Mouse (Mus musculus) heart, adult 2 months (tissue): ENCODE results near the gene Pum1. TPM values are rescaled to one million over a fixed set of nuclear protein-coding genes. Genes with fewer than 3 reads are reported as not detected.

Experiments used
- DNase-seq, 2 experiments: peaks; one replicate each; pipeline ENCODE4 v3.0.0; 2021
- H3K27ac ChIP-seq: fragments of 200-600 bp; 2 replicates; pipeline ENCODE4 v1.8.1; 2022
- H3K27me3 ChIP-seq: fragments of 200-500 bp; 2 replicates; pipeline ENCODE4 v1.6.1; 2012; ENCODE audit warnings: mild to moderate bottlenecking, low read length, inconsistent platforms, mixed read lengths; ENCODE audit not compliant: control insufficient read depth, insufficient read depth
- H3K36me3 ChIP-seq: fragments of 200-500 bp; 2 replicates; pipeline ENCODE4 v1.6.1; 2012; ENCODE audit warnings: low read length, inconsistent platforms; ENCODE audit not compliant: control insufficient read depth, insufficient read depth
- H3K4me1 ChIP-seq: fragments of 200-500 bp; 2 replicates; pipeline ENCODE4 v1.6.1; 2011; ENCODE audit warnings: low read length; ENCODE audit not compliant: control insufficient read depth, insufficient read depth
- H3K4me3 ChIP-seq: fragments of 200-600 bp; 2 replicates; pipeline ENCODE4 v1.8.1; 2022
- H3K79me2 ChIP-seq: fragments of 200-500 bp; replicated peaks from 2 replicates; pipeline ENCODE4 v1.6.1; 2012; ENCODE audit warnings: mild to moderate bottlenecking, inconsistent platforms, low read length, moderate library complexity, mixed read lengths; ENCODE audit not compliant: control insufficient read depth, insufficient read depth
- H3K9ac ChIP-seq: fragments of 200-500 bp; 2 replicates; pipeline ENCODE4 v1.6.1; 2012; ENCODE audit warnings: low read depth, mild to moderate bottlenecking, control low read depth, inconsistent platforms, low read length, mixed read lengths
- CTCF ChIP-seq: fragments of 200-600 bp; IDR thresholded peaks from 2 replicates; pipeline ENCODE4 v1.8.1; 2022; ENCODE audit warnings: antibody characterized with exemption, mild to moderate bottlenecking, moderate library complexity
- EP300 ChIP-seq: fragments of 200-500 bp; IDR thresholded peaks from 2 replicates; pipeline ENCODE4 v1.6.1; 2011; ENCODE audit warnings: low read depth, low read length, control low read depth; ENCODE audit not compliant: insufficient read depth
- POLR2A ChIP-seq: fragments of 200-500 bp; IDR thresholded peaks from 2 replicates; pipeline ENCODE4 v1.6.1; 2011; ENCODE audit warnings: mild to moderate bottlenecking, low read depth, low read length, control low read depth; ENCODE audit not compliant: insufficient read depth
- WGBS: fragments of 180-500 bp; shearing (Covaris S2); methylation state at CpG from one replicate; pipeline ENCODE4 v1.1.7; 2018; 5-methylcytosine and 5-hydroxymethylcytosine counted together
- intact Hi-C: fragments of 180-260 bp; cut with DNase I; formaldehyde crosslinking; loops from one replicate; pipeline ENCODE4 v1.15.1; 2025
- polyA plus RNA-seq: library from polyadenylated mRNA; depleted of rRNA; stranded (reverse); fragments of >200 nt; gene quantifications from 2 replicates; pipeline ENCODE4 v1.2.3, GENCODE M21; 2012
- total RNA-seq, 2 experiments: library from RNA; stranded (reverse); gene quantifications; 2 replicates each; pipeline ENCODE4 v1.2.3; 2021

The Pum1 gene
- total and polyA plus RNA-seq, 3 experiments, result 32.2 to 59.7 (median 57.1) TPM

DNA sequence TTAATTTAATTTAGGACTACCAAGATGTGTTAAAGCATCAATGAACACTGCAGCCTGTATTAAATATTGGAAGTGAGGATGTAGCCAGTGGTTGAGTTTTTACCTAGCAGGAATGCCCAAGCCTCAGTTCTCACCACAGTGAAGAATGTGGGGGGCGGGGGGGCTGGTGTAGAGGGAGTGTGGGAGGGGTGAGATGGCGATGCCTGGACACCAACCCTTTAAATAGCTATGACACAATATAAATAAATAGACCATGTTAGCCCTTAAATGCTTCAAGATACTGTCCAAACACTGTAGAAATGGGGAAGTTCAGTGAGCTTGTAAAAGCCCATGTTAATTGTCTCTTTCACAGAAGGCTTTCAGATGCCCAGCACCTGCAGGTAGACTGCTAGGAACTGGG lies 96.8 kb downstream of the Pum1 start:
- TF ChIP-seq CTCF, result no peak
- TF ChIP-seq EP300, result no peak
- TF ChIP-seq POLR2A, result no peak
- peaks cover 16% of the 10 kb centered on the region for H3K36me3 ChIP-seq
- WGBS, result 53% methylated on average over 2 of the region's 2 CpGs
- DNase-seq, result no peak
- H3K4me3 ChIP-seq, result no peak overlapping the region
- H3K79me2 ChIP-seq, result no peaks in the 10 kb centered on the region; the same call in 1 of the 2 replicates
- intact Hi-C loops, result no loop called here
- peaks cover 11% of the 10 kb centered on the region for H3K4me1 ChIP-seq
- no peaks in the 10 kb centered on the region for H3K27me3 ChIP-seq
- H3K27ac ChIP-seq, result no peak overlapping the region; the same call in 1 of the 2 replicates
- no peak overlapping the region for H3K9ac ChIP-seq

DNA sequence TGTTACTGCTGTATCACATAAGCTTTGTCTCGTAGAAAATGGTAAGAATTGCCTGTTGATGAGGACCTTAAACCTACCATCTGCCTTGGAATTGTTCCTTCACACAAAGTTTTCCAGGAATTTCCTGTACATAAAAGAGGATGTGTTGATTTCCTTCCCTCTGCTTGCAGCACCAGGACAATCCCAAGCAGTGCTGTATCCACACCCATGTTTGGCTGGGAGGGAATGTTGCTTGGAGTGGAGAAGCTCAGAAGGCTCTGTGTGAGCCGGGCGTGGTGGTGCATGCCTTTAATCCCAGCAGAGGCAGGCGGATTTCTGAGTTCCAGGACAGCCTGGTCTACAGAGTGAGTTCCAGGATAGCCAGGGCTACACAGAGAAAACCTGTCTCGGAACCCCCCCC lies 98.7 kb downstream of the Pum1 start:
- Histone ChIP-seq H3K36me3 (peaks cover 13% of the 10 kb centered on the region), H3K27me3 (no peaks in the 10 kb centered on the region), H3K27ac (no peak overlapping the region; the same call in 1 of the 2 replicates), H3K4me1 (peaks cover 11% of the 10 kb centered on the region), H3K4me3 (no peak overlapping the region), H3K79me2 (no peaks in the 10 kb centered on the region; the same call in 1 of the 2 replicates), H3K9ac (no peak overlapping the region)
- 0 out of 2 replicates have a peak, but pooled peaks have one; percentile 39 for TF ChIP-seq EP300
- no peak for TF ChIP-seq CTCF
- WGBS, result 43% methylated on average over 5 of the region's 5 CpGs
- no peak for DNase-seq
- intact Hi-C loops, result no loop called here

DNA sequence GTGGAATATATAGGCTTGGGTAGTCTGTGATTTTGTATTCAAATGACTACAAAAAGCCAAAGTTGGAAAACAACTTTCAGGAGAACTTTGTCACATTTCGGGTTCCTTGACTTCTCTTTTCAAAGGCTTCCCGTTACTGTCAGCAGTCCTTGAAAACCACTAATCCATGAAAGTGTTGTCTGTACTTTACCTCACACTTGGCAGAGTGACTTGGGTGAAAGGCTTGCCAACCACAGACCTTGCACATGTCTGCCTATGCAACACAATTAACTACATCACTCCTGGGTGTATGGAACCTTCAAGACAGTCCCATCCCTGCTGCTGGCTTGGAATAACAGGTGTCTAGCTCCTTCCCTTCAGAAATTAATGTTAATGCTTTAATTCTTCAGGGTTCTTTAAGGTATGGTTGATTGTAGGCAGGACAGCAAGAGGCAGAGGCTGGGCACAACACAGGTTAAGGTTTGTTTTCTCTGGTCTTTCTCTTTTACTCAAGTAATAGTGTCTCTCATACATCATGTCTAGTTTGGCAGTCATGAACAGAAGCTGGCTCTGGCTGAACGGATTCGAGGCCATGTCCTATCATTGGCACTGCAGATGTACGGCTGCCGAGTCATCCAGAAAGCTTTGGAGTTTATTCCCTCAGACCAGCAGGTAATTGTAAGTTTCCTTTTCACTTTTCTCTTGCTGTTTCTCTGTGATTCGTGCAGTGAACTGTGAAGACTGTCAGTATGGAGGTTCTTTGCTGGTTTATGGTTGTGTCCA lies 102.5 kb downstream of the Pum1 start:
- no peak for DNase-seq
- peaks cover 9% of the 10 kb centered on the region for H3K36me3 ChIP-seq
- H3K4me3 ChIP-seq, result no peak overlapping the region
- no peaks in the 10 kb centered on the region; the same call in 1 of the 2 replicates for H3K79me2 ChIP-seq
- TF ChIP-seq EP300 (no peak), POLR2A (no peak), CTCF (no peak)
- H3K27me3 ChIP-seq, result no peaks in the 10 kb centered on the region
- intact Hi-C loops, result no loop called here
- peaks cover 10% of the 10 kb centered on the region for H3K4me1 ChIP-seq
- H3K27ac ChIP-seq, result no peak overlapping the region
- no peak overlapping the region for H3K9ac ChIP-seq
- WGBS, result 68% methylated on average over 7 of the region's 7 CpGs

DNA sequence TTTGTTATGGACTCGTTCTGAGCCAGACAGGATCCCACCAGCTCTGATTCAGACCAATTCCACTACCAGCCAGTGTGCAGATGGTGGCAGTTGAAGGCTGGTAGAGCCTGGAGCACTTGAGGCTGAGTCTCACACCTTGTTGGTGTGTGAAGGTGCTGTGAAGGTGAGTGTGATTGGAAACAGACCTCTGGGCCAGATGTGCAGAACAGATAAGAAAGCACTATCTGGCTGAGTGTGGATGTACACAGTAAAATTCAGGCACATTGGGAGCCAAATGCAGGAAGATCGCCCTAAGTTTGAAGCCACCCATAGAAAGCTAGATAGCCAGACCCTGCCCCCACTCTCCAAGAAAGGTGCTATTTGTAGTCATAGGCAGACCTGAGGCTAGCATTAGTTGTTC lies 103.3 kb downstream of the Pum1 start:
- Histone ChIP-seq H3K36me3 (peaks cover 3% of the 10 kb centered on the region), H3K9ac (no peak overlapping the region), H3K79me2 (no peaks in the 10 kb centered on the region; the same call in 1 of the 2 replicates), H3K27me3 (no peaks in the 10 kb centered on the region), H3K4me1 (peaks cover 4% of the 10 kb centered on the region), H3K4me3 (no peak overlapping the region), H3K27ac (no peak overlapping the region)
- 79% methylated on average over 2 of the region's 2 CpGs for WGBS
- TF ChIP-seq POLR2A (no peak), EP300 (no peak), CTCF (no peak)
- no peak for DNase-seq
- intact Hi-C loops, result no loop called here

DNA sequence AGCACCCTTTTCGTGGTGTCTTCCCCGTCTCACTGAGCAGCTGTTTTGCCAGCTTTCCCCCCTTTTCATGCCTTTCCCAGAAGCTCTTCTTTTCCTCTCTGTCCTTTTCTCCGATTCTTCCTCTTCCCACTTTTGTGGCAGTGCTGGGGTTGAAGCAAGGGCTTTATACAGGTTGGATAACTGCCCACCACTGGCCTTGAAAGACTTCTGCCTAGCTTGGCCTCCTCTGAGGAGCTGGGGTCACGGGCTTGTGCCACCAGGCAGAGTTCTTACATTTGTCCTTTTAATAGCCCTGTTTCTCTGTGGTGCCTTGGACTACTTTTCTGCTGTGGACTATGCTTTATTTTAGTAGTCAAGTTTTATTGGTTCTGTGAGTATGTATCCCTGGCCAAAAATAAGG lies 103.8 kb downstream of the Pum1 start:
- Histone ChIP-seq H3K36me3 (peaks cover 3% of the 10 kb centered on the region), H3K9ac (no peak overlapping the region), H3K27me3 (no peaks in the 10 kb centered on the region), H3K27ac (no peak overlapping the region), H3K4me3 (no peak overlapping the region), H3K79me2 (no peaks in the 10 kb centered on the region; the same call in 1 of the 2 replicates), H3K4me1 (no peaks in the 10 kb centered on the region)
- 85% methylated on average over 4 of the region's 4 CpGs for WGBS
- intact Hi-C loops, result no loop called here
- no peak for DNase-seq
- TF ChIP-seq CTCF, result no peak
- no peak for TF ChIP-seq EP300
- TF ChIP-seq POLR2A, result no peak

DNA sequence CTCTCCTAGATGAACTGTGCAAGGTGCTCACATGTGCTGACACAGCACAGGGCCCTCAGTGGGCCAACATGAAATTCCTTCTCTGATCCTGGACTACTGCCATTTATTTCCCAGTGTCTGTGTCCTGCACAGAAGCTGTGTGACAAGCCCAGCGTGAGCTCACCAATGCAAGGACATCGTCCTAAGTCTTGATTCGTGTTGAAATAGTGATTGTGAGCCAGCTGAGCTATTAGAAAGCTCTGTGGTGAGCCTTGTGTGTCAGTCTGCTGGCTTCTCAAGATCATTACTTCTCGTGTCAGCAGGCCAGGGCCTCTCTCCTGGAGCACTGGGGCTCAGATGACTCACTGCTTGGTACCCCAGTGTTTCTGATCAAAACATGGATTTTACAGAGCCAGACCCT lies 110.8 kb downstream of the Pum1 start:
- Histone ChIP-seq H3K79me2 (no peaks in the 10 kb centered on the region), H3K4me3 (no peak overlapping the region), H3K36me3 (peaks cover 2% of the 10 kb centered on the region), H3K27ac (no peak overlapping the region), H3K27me3 (no peaks in the 10 kb centered on the region), H3K4me1 (peaks cover 1% of the 10 kb centered on the region; the same call in 1 of the 2 replicates), H3K9ac (no peak overlapping the region)
- TF ChIP-seq CTCF (no peak), EP300 (no peak), POLR2A (no peak)
- intact Hi-C loops, result no loop called here
- DNase-seq, result no peak
- 48% methylated on average over 4 of the region's 4 CpGs for WGBS
